Mouse (Mus musculus): ENCODE data around the gene Tmem109.

Gene Tmem109

GRCm38 (mm10) chr19:10881426-10882154, at the start of gene Tmem109:
Gene Tmem109 (minus strand): TSS chr19:10882001.
- peak; percentile 88 for DNase-seq (ENCODE audit: low spot score)

- no peak for DNase-seq (ENCODE audit: low spot score)
Measured at GRCm38 (mm10) chr19:10930641-10931040, 48.8 kb upstream of the Tmem109 start.

- DNase-seq (ENCODE audit: low spot score): no peak
Measured at GRCm38 (mm10) chr19:10926666-10927065, 44.9 kb upstream of the Tmem109 start.

GRCm38 (mm10) chr19:10926123-10926621, 44.4 kb upstream of the Tmem109 start:
- DNase-seq (ENCODE audit: low spot score): no peak

GRCm38 (mm10) chr19:10924220-10924619, 42.4 kb upstream of the Tmem109 start:
- no peak for DNase-seq (ENCODE audit: low spot score)

GRCm38 (mm10) chr19:10921058-10921457, 39.3 kb upstream of the Tmem109 start:
- no peak for DNase-seq (ENCODE audit: low spot score)

- DNase-seq (ENCODE audit: low spot score): no peak
Measured at GRCm38 (mm10) chr19:10920532-10920931, 38.7 kb upstream of the Tmem109 start, which contains the start of gene Zp1. Gene Zp1 (minus strand): TSS chr19:10920632.

GRCm38 (mm10) chr19:10918321-10918991, 36.7 kb upstream of the Tmem109 start:
- no peak for DNase-seq (ENCODE audit: low spot score)

- DNase-seq (ENCODE audit: low spot score): no peak
Measured at GRCm38 (mm10) chr19:10916506-10916905, 34.7 kb upstream of the Tmem109 start.

GRCm38 (mm10) chr19:10914870-10915269, 33.1 kb upstream of the Tmem109 start:
- DNase-seq (ENCODE audit: low spot score): no peak

GRCm38 (mm10) chr19:10914291-10914690, 32.5 kb upstream of the Tmem109 start:
- DNase-seq (ENCODE audit: low spot score): no peak

- no peak for DNase-seq (ENCODE audit: low spot score)
Measured at GRCm38 (mm10) chr19:10909087-10909721, 27.4 kb upstream of the Tmem109 start.

- DNase-seq (ENCODE audit: low spot score): no peak
Measured at GRCm38 (mm10) chr19:10907891-10908290, 26.1 kb upstream of the Tmem109 start.

- no peak for DNase-seq (ENCODE audit: low spot score)
Measured at GRCm38 (mm10) chr19:10905728-10906000, 23.9 kb upstream of the Tmem109 start.

GRCm38 (mm10) chr19:10904927-10905727, 23.3 kb upstream of the Tmem109 start:
- peak; percentile 53 for DNase-seq (ENCODE audit: low spot score)

GRCm38 (mm10) chr19:10904512-10904911, 22.7 kb upstream of the Tmem109 start:
- DNase-seq (ENCODE audit: low spot score): no peak

- no peak for DNase-seq (ENCODE audit: low spot score)
Measured at GRCm38 (mm10) chr19:10901046-10901445, 19.2 kb upstream of the Tmem109 start.

GRCm38 (mm10) chr19:10900315-10900714, 18.5 kb upstream of the Tmem109 start:
- DNase-seq (ENCODE audit: low spot score): no peak

- no peak for DNase-seq (ENCODE audit: low spot score)
Measured at GRCm38 (mm10) chr19:10897491-10897890, 15.7 kb upstream of the Tmem109 start.

GRCm38 (mm10) chr19:10896849-10897248, 15.0 kb upstream of the Tmem109 start:
- no peak for DNase-seq (ENCODE audit: low spot score)

- DNase-seq (ENCODE audit: low spot score): no peak
Measured at GRCm38 (mm10) chr19:10895708-10896107, 13.9 kb upstream of the Tmem109 start.

GRCm38 (mm10) chr19:10895016-10895528, 13.3 kb upstream of the Tmem109 start, which contains the start of gene Prpf19:
Gene Prpf19 (plus strand): TSS chr19:10895231.
- DNase-seq (ENCODE audit: low spot score): peak; percentile 96

Data from left cerebral cortex, adult 11 months (tissue).